Mouse (Mus musculus) liver, adult 2 months (tissue): ENCODE measurements around the gene Ccdc134.

Experiments
- CTCF ChIP-seq: fragments of 200-500 bp; IDR thresholded peaks from 2 replicates; pipeline ENCODE4 v1.5.1; 2011; ENCODE audit warnings: low read depth, low read length, control low read depth
- POLR2A ChIP-seq: fragments of 200-500 bp; IDR thresholded peaks from 2 replicates; pipeline ENCODE4 v1.6.1; 2011; ENCODE audit warnings: low read length, control low read depth; ENCODE audit not compliant: insufficient read depth; ENCODE audit errors: extremely low read depth

DNA sequence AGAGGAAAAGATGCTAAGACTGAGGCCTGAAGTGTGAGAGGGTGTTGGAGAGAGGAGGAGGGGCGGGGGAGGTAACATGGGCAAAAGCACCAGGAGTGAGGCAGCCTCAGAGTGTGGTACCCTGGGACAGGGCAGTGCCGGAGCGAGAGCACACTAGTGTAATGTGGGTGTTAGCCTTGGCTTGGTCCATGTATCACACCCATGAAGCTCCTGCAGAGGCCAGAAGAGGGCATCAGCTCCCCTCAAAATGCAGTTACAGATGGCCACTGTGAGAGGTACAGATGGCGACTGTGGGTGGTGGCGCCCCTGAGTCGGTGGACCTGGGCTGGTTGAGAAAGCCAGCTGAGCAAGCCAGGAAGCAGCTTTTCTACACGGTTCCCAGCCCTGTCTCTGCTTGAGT lies 46.6 kb upstream of the Ccdc134 start:
- TF ChIP-seq CTCF (peak; percentile 40; the same call in 1 of the 2 replicates), POLR2A (no peak)
